Mouse (Mus musculus) c-Kit-positive CD71-positive TER-119-positive erythroid progenitor cells, embryonic 14.5 days (primary cell): Measurements from ENCODE around the gene Gm3453.
"Not testable (repeated sequence)": the region's sequence is repeated elsewhere in the genome, so short reads cannot be mapped to it uniquely, and the experiment has no call there.

Experiments
- DNase-seq: peaks from one replicate; pipeline ENCODE4 v3.0.0-alpha.2; 2013; ENCODE audit warnings: low spot score

Gene Gm3453

DNA sequence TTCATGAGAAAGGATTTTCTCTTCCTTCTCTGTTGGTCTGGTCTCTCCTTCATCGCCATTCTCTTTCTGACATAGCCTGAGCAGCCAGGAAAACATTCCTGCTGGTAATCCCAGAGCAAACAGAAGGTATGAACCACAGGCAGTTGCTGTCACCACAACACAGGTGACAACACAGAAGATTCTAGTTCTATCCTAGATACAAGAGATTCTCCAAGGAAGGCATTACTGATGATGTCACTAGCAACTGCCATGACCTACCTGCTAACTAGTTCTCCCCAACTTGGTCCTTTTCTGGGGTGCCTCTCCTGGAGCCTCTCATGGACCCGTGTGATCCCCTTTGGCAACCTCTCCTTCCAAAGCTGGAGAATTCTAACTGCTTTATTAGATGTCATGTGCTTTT lies at the start of gene Gm3453:
Gene Gm3453 (minus strand): TSS at position 101 of the 400 bp plus-strand sequence.
- DNase-seq = not testable (repeated sequence)

GRCm38 (mm10) chr14:5987136-5987535 lies 8.2 kb upstream of the Gm3453 start:
- DNase-seq = not testable (repeated sequence)

- DNase-seq = not testable (repeated sequence)
Observed at GRCm38 (mm10) chr14:5962441-5962840, 16.5 kb downstream of the Gm3453 start.

DNA sequence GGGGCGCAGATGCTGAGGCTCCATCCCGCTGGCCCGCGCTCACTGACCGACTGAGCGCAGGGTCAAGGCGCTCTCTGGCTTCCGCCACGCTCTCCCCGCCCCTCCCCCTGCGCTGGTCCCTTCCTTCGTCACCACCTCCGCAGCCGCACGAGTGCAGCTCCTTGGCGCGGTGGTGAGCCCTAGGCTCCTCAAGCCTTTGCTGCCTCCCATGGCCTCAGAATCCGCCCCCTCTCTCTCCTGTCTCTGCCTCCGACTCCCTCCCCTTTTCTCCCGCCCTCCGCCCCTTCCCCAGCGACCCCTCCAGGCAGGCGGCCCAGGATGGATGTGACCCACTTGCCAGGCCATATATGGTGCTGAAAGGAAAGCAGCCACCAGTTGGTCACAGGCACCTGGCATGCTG lies 17.3 kb downstream of the Gm3453 start, which contains the start of gene Gm3248:
Gene Gm3248 (minus strand): TSS at position 111 of the 400 bp plus-strand sequence.
- DNase-seq = not testable (repeated sequence)

DNA sequence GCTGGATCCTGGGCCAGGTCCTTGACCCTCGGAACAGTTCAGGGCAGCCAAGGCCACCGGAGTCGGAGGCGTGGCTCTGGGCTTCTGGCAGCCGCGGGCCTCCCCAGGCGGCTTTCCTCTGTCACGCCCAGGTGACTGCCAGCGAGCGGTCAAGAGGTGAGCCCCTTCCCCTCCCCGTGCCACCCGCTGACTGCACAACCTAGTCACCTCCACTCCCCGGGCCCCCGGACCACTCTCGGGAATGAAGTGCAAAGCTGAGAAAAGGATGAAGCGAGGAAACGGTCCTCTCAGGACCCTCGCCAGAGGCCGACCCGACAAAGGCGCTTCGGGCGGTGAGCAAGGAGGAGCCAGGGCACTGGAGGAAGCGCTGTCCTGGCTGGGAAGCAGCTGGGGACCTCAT lies 17.8 kb downstream of the Gm3453 start:
- DNase-seq = not testable (repeated sequence)

DNA sequence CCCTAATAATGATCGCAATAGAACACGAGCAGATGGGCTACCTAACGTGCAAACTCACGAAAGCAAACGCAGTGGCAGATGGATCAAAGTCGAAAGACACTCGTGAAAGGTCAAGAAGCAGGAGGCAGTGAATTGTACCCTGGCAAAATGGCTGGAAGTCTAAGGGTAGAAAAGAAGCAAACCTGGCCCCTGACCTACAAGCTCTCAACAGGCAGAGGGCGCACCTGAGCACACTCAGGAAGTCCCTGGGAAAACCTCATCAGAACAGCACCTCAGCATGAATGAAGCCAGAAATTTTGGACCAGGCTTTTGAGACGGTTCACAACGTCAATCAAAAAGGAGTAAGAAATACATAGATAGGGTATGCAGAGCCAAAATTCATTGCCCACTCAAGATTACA lies 18.5 kb downstream of the Gm3453 start:
- not testable (repeated sequence) for DNase-seq

DNA sequence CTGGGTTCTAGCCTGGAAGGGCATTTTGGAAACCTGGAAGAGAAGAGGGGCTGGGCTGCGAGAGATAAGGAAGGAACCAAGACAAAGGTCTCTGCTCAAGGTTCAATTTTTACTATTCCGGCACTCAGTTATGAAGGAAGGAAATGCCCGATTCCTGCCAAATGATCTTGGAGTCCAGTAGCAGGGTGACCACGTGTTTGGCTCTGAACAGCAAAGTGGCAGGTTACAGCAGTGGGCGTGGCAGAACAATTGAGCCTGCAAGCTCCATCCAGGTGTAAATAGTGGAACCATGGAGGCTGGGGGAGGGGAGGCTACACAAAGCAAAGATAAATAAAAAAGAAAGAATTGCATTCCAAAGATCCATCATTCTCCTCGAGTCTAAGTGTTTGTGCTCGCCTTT lies 55.7 kb downstream of the Gm3453 start:
- DNase-seq = not testable (repeated sequence)
